Mouse (Mus musculus) liver, postnatal 0 days (tissue): ENCODE measurements around the gene Mapkap1. TPM values are rescaled to one million over a fixed set of nuclear protein-coding genes. Genes with fewer than 3 reads are reported as not detected.

Experiments used
- ATAC-seq: fragments of 200-750 bp; cut with Nextera tagmentation; 2 replicates; pipeline ENCODE4 v1.8.0; 2017; ENCODE audit warnings: mild to moderate bottlenecking, moderate library complexity
- DNase-seq: peaks from one replicate; pipeline ENCODE4 v3.0.0-alpha.2; 2016
- H3K27ac ChIP-seq: fragments of 300-500 bp; sonication (generic); 2 replicates; pipeline ENCODE4 v1.5.1; 2014; ENCODE audit warnings: antibody characterized with exemption, moderate library complexity, mild to moderate bottlenecking, low read depth
- H3K27me3 ChIP-seq: fragments of 300-500 bp; sonication (generic); 2 replicates; pipeline ENCODE4 v1.6.1; 2014; ENCODE audit warnings: low read length, control low read depth, mixed read lengths; ENCODE audit not compliant: insufficient read depth
- H3K36me3 ChIP-seq: fragments of 300-500 bp; sonication (generic); replicated peaks from 2 replicates; pipeline ENCODE4 v1.6.1; 2014; ENCODE audit warnings: mild to moderate bottlenecking, control low read depth, low read length, moderate library complexity, mixed read lengths; ENCODE audit not compliant: insufficient read depth
- H3K4me1 ChIP-seq: fragments of 300-500 bp; sonication (generic); 2 replicates; pipeline ENCODE4 v1.6.1; 2014; ENCODE audit warnings: antibody characterized with exemption, mild to moderate bottlenecking, control low read depth; ENCODE audit not compliant: insufficient read depth
- H3K4me2 ChIP-seq: fragments of 300-500 bp; sonication (generic); 2 replicates; pipeline ENCODE4 v1.6.1; 2014; ENCODE audit warnings: low read depth, mild to moderate bottlenecking, low read length, moderate library complexity, mixed read lengths
- H3K4me3 ChIP-seq: fragments of 300-500 bp; sonication (generic); 2 replicates; pipeline ENCODE4 v1.5.1; 2014; ENCODE audit warnings: low read depth, low read length
- H3K9ac ChIP-seq: fragments of 300-500 bp; sonication (generic); replicated peaks from 2 replicates; pipeline ENCODE4 v1.6.1; 2014; ENCODE audit warnings: mild to moderate bottlenecking, moderate library complexity
- H3K9me3 ChIP-seq: fragments of 300-500 bp; sonication (generic); 2 replicates; pipeline ENCODE4 v1.6.1; 2016; ENCODE audit warnings: mild to moderate bottlenecking, control low read depth, low read length, mixed read lengths
- CTCF ChIP-seq: sonication (generic); IDR thresholded peaks from 2 replicates; pipeline ENCODE4 v1.5.1; 2016; ENCODE audit warnings: antibody characterized with exemption, low read depth
- EP300 ChIP-seq: IDR thresholded peaks from 2 replicates; pipeline ENCODE4 v1.6.1; 2016; ENCODE audit warnings: antibody characterized with exemption, low read depth, mild to moderate bottlenecking
- WGBS: fragments of 180-500 bp; shearing (Covaris S2); extraction: QIAGEN DNeasy Blood & Tissue Kit; methylation state at CpG from one replicate; pipeline ENCODE4 v1.1.7; 2014; ENCODE audit not compliant: insufficient replicate concordance; 5-methylcytosine and 5-hydroxymethylcytosine counted together
- polyA plus RNA-seq: library from polyadenylated mRNA; unstranded; fragments of >200 nt; fragmentation: Nextera tagmentation; extraction: Ambion mirVana; gene quantifications from 2 replicates; pipeline ENCODE4 v1.2.1, GENCODE M21; 2015

Mapkap1 gene
- polyA plus RNA-seq, 1 experiment from 2014 or later: 31.3 TPM

DNA sequence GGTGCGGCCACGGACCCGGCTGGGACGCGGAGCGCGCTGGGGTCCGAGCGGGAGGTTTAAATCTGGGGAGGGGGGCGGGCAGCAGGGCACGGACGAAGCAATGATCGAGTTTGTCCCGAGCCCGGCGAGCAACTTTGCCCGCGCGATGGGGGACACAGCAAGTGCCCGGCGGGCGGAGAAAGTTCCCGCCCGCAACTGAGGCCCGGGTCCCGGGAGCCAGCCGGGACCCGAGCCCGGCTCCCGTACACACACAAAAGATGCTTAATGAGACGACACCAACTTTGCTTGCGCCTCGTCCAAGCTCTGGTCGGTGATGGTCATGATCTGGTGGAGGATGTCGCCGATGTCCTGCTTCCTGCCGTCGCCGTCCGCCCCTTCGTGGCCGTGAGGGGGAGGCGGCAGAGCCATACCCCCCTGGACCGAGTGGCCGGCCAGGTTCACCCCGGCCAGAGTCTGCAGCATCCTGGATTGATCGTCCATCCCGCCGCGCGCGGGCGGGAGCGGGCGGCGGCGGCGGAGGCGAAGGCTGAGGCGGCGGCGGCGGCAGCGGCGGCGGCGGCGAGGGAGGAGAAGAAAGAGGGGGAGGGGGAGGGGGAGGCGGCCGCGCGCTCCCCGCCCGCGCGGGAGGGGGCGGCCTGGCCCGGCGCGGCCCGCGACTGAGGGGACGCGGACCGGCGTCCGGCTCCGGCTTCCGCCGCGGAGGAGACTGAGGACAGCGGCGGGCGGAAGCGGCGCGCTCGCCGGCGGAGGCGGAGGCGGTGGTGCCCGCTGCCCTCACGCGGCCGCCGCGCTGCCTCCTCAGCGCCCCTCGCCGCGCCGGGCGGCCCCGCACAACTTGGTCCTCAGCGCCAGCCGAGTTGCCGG is 34.9 kb upstream of the Mapkap1 start:
- Histone ChIP-seq H3K4me2 (peak overlapping the region; percentile 95), H3K4me1 (peaks cover 15% of the 10 kb centered on the region), H3K9me3 (no peaks in the 10 kb centered on the region), H3K27ac (peak overlapping the region; percentile 97), H3K36me3 (no peaks in the 10 kb centered on the region), H3K9ac (peak overlapping the region; percentile 91), H3K27me3 (peaks cover 5% of the 10 kb centered on the region; the same call in 1 of the 2 replicates), H3K4me3 (peak overlapping the region; percentile 84)
- ATAC-seq (peak; percentile 23), DNase-seq (peak; percentile 69)
- WGBS: under 1% methylated on average over 41 of the region's 118 CpGs
- TF ChIP-seq EP300 (no peak), CTCF (no peak)

DNA sequence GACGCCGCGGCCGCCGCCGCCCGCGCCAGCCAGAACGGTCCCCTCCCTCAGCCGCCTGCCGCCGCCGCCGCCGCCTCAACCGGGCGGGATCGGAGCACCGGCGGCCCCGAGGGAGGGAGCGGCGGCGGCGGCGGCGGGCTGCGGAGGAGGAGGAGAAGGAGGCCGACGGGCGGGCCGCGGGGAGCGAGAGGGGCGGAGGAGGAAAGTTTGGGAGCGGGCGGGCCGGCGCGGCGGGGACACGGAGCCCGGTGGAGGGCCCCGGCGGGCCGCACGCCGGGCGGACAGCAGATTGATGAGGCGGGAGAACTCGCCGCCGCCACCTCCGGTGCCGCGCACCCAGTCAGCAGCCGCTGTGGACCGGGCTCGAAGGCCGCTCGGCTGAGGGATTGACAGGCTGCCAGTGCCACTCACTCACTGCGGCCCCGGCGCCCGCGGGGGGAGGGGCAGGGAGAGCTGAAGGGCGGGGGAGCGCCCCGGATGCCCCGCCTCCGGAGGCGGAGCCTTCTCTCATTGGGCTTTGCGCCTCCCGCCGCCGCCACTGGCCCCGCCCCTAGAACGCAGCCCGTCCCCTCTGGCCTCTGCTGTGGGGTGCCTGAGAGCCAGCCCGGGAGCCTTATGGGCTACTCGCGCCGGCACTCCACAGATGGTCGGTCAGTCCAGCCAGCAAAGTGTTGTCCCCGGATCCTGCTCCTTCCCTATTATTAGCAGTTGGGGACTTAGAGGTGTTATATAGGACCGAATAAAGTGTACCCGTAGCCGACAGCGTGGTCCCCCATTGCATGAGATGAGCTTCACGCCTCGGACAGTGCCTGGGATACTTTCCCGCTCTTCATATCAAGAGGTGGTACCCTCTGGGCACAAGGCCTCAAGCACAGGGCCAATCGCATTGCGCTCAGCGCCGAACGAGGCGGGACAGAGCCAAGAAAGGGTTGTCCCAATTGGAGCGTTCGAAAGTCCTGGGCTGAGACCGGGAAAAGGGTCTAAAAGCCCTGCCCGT is 34.0 kb upstream of the Mapkap1 start, which contains the start of gene Pbx3:
Gene Pbx3 (minus strand): TSS at position 838 of the 997 bp plus-strand sequence.
- WGBS: under 1% methylated on average over 47 of the region's 102 CpGs
- H3K4me1 ChIP-seq: peaks cover 15% of the 10 kb centered on the region
- H3K36me3 ChIP-seq: no peaks in the 10 kb centered on the region
- H3K27me3 ChIP-seq: peaks cover 5% of the 10 kb centered on the region; the same call in 1 of the 2 replicates
- peak within 1 kb of the TSS; percentile 97 for H3K27ac ChIP-seq
- H3K4me2 ChIP-seq: peak within 1 kb of the TSS; percentile 95
- TF ChIP-seq EP300 (no peak), CTCF (no peak)
- H3K9me3 ChIP-seq: no peaks in the 10 kb centered on the region
- DNase-seq (peak; percentile 98), ATAC-seq (peak; percentile 90)
- peak within 1 kb of the TSS; percentile 91 for H3K9ac ChIP-seq
- peak within 1 kb of the TSS; percentile 84 for H3K4me3 ChIP-seq

DNA sequence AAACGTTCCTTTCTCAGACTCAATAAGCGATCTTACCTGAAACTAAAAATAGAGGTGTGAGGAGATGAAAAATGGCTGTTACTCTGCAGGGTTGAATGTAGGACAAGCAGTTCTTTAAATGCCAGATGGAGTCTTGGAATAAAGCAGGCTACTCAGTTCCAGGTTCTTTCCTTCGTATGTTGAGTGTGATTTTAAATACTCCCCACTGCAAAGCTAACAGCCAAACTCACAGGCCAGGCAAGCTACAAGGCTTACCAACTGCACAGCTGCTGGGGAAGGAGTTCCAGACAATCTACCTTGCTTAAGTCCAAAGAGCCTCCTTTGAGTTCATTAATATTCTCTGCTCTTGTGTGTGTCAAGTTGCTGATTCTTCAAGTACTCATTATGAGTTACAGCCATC is 32.7 kb upstream of the Mapkap1 start:
- H3K4me2 ChIP-seq: peak overlapping the region; percentile 95
- no peak overlapping the region for H3K27ac ChIP-seq
- H3K9ac ChIP-seq: no peak overlapping the region
- no peaks in the 10 kb centered on the region for H3K36me3 ChIP-seq
- WGBS: 51% methylated on average over 3 of the region's 3 CpGs
- TF ChIP-seq EP300 (no peak), CTCF (no peak)
- H3K4me3 ChIP-seq: no peak overlapping the region
- DNase-seq: no peak
- H3K27me3 ChIP-seq: peaks cover 5% of the 10 kb centered on the region; the same call in 1 of the 2 replicates
- peaks cover 15% of the 10 kb centered on the region for H3K4me1 ChIP-seq
- ATAC-seq: no peak
- H3K9me3 ChIP-seq: no peaks in the 10 kb centered on the region

DNA sequence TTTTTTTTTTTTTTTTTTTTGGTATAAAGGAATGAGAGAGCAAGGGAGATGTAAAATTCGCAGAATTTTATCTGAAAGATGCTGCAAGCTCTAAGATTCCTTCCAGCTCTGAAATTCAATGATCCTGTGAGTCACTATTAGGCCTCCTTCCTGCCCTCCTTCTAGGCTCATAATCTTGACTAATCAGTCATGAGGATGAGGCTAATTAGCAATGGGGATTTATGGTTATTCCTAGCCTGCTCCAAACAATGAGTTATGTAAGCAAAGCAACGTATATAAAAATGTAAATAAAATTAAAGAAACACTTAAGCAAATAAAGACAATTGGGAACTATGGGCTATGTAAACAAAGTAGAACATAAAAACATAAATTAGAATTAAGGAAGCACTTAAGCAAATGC is 32.2 kb upstream of the Mapkap1 start:
- no peak for TF ChIP-seq CTCF
- TF ChIP-seq EP300: no peak

DNA sequence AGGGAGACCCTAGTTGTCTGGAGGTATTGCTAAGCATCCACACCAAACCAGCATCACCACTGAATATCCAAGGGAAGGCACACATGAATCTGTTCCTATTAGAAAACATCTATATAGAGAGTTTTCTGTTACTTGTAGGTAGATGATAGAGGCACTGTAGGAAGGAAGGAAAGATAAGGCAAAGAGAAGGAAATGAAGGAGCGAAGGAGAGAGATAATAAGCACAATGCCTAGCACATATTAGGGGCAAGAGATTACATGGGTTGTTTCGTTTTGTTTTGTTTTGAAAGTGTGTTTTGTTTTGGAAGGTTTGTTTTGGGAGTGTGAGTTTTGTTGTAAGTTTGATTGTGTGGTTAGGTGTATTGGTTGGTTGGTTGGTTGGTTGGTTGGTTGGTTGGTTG is 27.6 kb upstream of the Mapkap1 start:
- Histone ChIP-seq H3K4me2 (no peak overlapping the region), H3K27ac (no peak overlapping the region), H3K4me1 (no peaks in the 10 kb centered on the region), H3K27me3 (no peaks in the 10 kb centered on the region), H3K36me3 (no peaks in the 10 kb centered on the region), H3K9me3 (no peaks in the 10 kb centered on the region), H3K4me3 (no peak overlapping the region), H3K9ac (no peak overlapping the region)
- TF ChIP-seq EP300: no peak
- no peak for TF ChIP-seq CTCF
- DNase-seq: no peak
- no peak for ATAC-seq
- 58% methylated on average over 2 of the region's 2 CpGs for WGBS

More for the DNA sequence above, 32.2 kb upstream of the Mapkap1 start:
- Histone ChIP-seq H3K4me1 (peaks cover 15% of the 10 kb centered on the region), H3K27me3 (peaks cover 5% of the 10 kb centered on the region; the same call in 1 of the 2 replicates), H3K27ac (no peak overlapping the region), H3K36me3 (no peaks in the 10 kb centered on the region), H3K4me3 (no peak overlapping the region), H3K9me3 (no peaks in the 10 kb centered on the region), H3K9ac (no peak overlapping the region), H3K4me2 (no peak overlapping the region)
- WGBS: 64% methylated on average over 2 of the region's 2 CpGs
- no peak for ATAC-seq
- DNase-seq: no peak

- TF ChIP-seq EP300 (no peak), CTCF (no peak)
- H3K9me3 ChIP-seq: no peaks in the 10 kb centered on the region
- ATAC-seq: no peak
- H3K4me2 ChIP-seq: no peak overlapping the region
- H3K27ac ChIP-seq: no peak overlapping the region
- 67% methylated on average over 4 of the region's 4 CpGs for WGBS
- H3K36me3 ChIP-seq: no peaks in the 10 kb centered on the region
- H3K9ac ChIP-seq: no peak overlapping the region
- no peaks in the 10 kb centered on the region for H3K27me3 ChIP-seq
- DNase-seq: no peak
- no peak overlapping the region for H3K4me3 ChIP-seq
- H3K4me1 ChIP-seq: no peaks in the 10 kb centered on the region
Measured at GRCm38 (mm10) chr2:34399535-34399934, 7.0 kb upstream of the Mapkap1 start.
